Mouse (Mus musculus) heart, embryonic 13.5 days (tissue): Measurements from ENCODE around the gene Hectd1. TPM values are rescaled to one million over a fixed set of nuclear protein-coding genes. Genes with fewer than 3 reads are reported as not detected.
A peak's percentile ranks its signal among the peaks of the same experiment; 100 is the strongest.

Experiments
- ATAC-seq: fragments of 200-750 bp; cut with Nextera tagmentation; 2 replicates; pipeline ENCODE4 v1.8.0; 2017; ENCODE audit warnings: moderate TSS enrichment; ENCODE audit not compliant: insufficient number of reproducible peaks, low FRiP score, low TSS enrichment; ENCODE audit errors: extremely low read depth
- H3K27ac ChIP-seq: fragments of 300-500 bp; sonication (generic); replicated peaks from 2 replicates; pipeline ENCODE4 v1.5.1; 2015; ENCODE audit warnings: moderate library complexity, mild to moderate bottlenecking, inconsistent platforms
- H3K27me3 ChIP-seq: fragments of 300-500 bp; sonication (generic); replicated peaks from 2 replicates; pipeline ENCODE4 v1.6.1; 2015; ENCODE audit warnings: mild to moderate bottlenecking, inconsistent platforms
- H3K36me3 ChIP-seq: fragments of 300-500 bp; sonication (generic); 2 replicates; pipeline ENCODE4 v1.6.1; 2015; ENCODE audit warnings: mild to moderate bottlenecking, inconsistent platforms
- H3K4me1 ChIP-seq: fragments of 300-500 bp; sonication (generic); 2 replicates; pipeline ENCODE4 v1.6.1; 2015; ENCODE audit warnings: inconsistent platforms
- H3K4me2 ChIP-seq: fragments of 300-500 bp; sonication (generic); 2 replicates; pipeline ENCODE4 v1.6.1; 2015; ENCODE audit warnings: inconsistent platforms, mild to moderate bottlenecking, moderate library complexity
- H3K4me3 ChIP-seq: fragments of 300-500 bp; sonication (generic); 2 replicates; pipeline ENCODE4 v1.5.1; 2015; ENCODE audit warnings: moderate library complexity, mild to moderate bottlenecking, inconsistent platforms
- H3K9ac ChIP-seq: fragments of 300-500 bp; sonication (generic); 2 replicates; pipeline ENCODE4 v1.6.1; 2015; ENCODE audit warnings: inconsistent platforms, mild to moderate bottlenecking, moderate library complexity
- H3K9me3 ChIP-seq: fragments of 300-500 bp; sonication (generic); 2 replicates; pipeline ENCODE4 v1.6.1; 2016; ENCODE audit warnings: inconsistent platforms
- WGBS: fragments of 180-500 bp; shearing (Covaris S2); methylation state at CpG from one replicate; pipeline ENCODE4 v1.1.7; 2015; ENCODE audit warnings: mixed read lengths; 5-methylcytosine and 5-hydroxymethylcytosine counted together
- polyA plus RNA-seq: library from polyadenylated mRNA; unstranded; fragments of >200 nt; fragmentation: Nextera tagmentation; extraction: Ambion mirVana; gene quantifications from 2 replicates; pipeline ENCODE4 v1.2.1, GENCODE M21; 2015

Hectd1 gene
- polyA plus RNA-seq, 1 experiment from 2014 or later: 28.7 TPM

DNA sequence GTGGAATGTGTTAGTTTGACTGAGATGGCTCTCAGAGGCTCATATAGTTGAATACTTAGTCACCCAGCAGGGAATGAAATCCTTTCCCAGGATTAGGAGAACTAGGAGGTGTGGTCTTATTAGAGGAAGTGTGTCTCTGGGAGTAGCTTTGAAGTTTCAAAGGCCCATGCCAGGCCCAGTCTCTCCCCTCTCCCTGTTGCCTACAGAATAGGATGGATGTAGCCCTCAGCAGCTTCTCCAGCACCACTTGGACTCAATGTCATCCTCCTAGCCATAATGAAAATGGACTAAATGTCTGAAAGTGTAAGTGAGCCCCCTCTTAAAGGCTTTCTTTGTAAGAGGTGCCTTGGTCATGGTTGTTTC is 72.8 kb downstream of the Hectd1 start:
- no peak for ATAC-seq
- no peak overlapping the region for H3K4me3 ChIP-seq
- no peaks in the 10 kb centered on the region for H3K9me3 ChIP-seq
- no peak overlapping the region for H3K4me2 ChIP-seq
- H3K36me3 ChIP-seq: peaks cover 92% of the 10 kb centered on the region
- H3K4me1 ChIP-seq: no peaks in the 10 kb centered on the region
- H3K27me3 ChIP-seq: no peaks in the 10 kb centered on the region
- H3K9ac ChIP-seq: no peak overlapping the region
- no peak overlapping the region for H3K27ac ChIP-seq

DNA sequence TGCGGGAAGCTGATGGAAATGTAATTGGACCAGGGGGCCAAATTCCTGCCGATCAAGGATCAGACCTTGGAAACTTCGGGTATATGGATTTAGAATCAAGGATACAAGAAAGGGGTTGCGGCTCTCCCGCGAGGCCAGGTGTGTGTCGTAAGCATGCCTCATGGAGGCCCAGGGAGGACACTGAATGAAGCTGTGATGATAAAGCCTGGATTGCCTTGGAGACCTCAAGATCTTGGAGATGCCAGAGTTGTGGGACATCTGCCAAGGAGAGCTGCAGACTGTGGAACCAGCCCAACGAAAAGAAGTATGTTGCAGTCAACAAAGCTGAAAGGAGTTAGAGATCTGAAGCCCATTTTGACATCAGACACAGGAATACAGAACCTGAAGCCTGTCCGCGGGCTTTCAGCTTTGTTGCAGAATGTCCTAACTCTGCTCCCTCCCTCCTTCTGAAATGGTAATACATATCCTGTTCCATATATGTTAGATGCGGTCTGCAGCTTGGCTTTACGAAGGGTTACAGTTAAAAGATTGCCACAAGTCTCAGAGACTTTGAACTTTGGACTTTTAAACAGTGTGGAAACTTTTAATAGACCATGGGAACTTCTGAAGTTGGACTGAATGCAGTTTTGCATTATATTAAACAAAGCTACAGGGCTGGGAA is 73.3 kb downstream of the Hectd1 start:
- ATAC-seq: no peak
- Histone ChIP-seq H3K9me3 (no peaks in the 10 kb centered on the region), H3K27me3 (no peaks in the 10 kb centered on the region), H3K36me3 (peaks cover 92% of the 10 kb centered on the region), H3K9ac (no peak overlapping the region), H3K27ac (no peak overlapping the region), H3K4me2 (no peak overlapping the region), H3K4me3 (no peak overlapping the region), H3K4me1 (no peaks in the 10 kb centered on the region)
- WGBS: 93% methylated on average over 12 of the region's 12 CpGs

DNA sequence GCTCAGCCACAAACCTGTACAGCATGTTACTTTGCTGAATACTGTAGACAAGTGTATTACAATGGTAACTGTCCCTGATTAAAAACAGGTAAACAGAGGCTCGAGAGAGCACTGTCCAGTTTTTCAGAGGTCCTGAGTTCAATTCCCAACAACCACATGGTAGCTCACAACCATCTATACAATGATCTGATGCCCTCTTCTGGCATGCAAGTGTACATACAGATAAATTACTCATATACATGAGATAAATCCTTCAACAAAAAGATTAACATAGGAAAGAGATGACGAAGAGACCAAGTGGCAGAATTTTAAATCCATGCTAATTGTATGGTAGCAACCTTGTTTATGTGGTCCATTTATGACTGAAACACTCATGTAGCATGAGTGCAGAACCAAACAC is 82.0 kb downstream of the Hectd1 start:
- Histone ChIP-seq H3K36me3 (peaks cover 93% of the 10 kb centered on the region), H3K27me3 (no peaks in the 10 kb centered on the region), H3K27ac (no peak overlapping the region), H3K4me2 (no peak overlapping the region), H3K9me3 (no peaks in the 10 kb centered on the region), H3K9ac (no peak overlapping the region), H3K4me3 (no peak overlapping the region), H3K4me1 (no peaks in the 10 kb centered on the region)
- no peak for ATAC-seq
- WGBS: 76% methylated on average over 2 of the region's 2 CpGs

DNA sequence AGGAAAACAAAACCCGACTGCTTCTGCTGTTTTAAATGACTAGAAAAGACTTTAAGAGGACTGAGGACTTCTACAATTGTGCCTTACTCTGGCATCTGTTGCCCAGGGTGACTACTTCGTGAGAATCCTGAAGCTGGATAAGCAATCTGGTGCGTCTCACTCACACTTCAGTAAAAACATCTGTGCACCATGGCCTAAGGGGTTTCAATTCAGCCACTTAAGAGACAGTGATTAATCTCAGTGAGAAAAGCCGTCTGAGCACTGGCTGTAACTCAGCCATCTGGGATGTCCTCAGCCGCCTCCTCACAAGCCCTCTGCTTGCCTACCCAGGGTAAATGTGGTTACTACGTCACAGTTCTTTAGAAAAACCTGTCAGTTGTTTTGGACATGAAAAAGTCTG is 84.4 kb downstream of the Hectd1 start:
- Histone ChIP-seq H3K4me1 (no peaks in the 10 kb centered on the region), H3K27ac (no peak overlapping the region), H3K27me3 (no peaks in the 10 kb centered on the region), H3K9ac (no peak overlapping the region), H3K4me2 (no peak overlapping the region), H3K4me3 (no peak overlapping the region), H3K9me3 (no peaks in the 10 kb centered on the region), H3K36me3 (peaks cover 82% of the 10 kb centered on the region)
- ATAC-seq: no peak
- 53% methylated on average over 6 of the region's 6 CpGs for WGBS

DNA sequence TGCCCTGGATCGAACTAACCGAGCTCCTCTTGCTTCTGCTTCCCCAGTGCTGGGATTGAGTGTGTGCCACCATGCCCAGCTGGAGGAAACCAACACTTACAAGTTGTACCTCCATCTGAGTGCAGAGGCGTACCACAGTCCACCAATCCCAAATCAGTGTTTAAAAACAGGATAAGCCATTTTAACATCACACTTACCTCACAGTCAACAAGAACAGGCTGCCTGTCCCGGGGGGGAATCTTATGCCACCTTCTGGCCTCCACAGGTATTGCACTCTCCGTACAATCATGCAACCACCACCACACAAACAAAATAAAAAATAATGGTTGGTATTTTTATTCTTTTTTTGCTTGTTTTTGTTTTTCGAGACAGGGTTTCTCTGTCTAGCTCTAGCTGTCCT is 87.6 kb downstream of the Hectd1 start:
- Histone ChIP-seq H3K9ac (no peak overlapping the region), H3K4me3 (no peak overlapping the region), H3K27me3 (no peaks in the 10 kb centered on the region), H3K27ac (no peak overlapping the region), H3K4me1 (peaks cover 15% of the 10 kb centered on the region), H3K36me3 (peaks cover 55% of the 10 kb centered on the region), H3K4me2 (no peak overlapping the region), H3K9me3 (no peaks in the 10 kb centered on the region)
- ATAC-seq: no peak
- 84% methylated on average over 6 of the region's 6 CpGs for WGBS

DNA sequence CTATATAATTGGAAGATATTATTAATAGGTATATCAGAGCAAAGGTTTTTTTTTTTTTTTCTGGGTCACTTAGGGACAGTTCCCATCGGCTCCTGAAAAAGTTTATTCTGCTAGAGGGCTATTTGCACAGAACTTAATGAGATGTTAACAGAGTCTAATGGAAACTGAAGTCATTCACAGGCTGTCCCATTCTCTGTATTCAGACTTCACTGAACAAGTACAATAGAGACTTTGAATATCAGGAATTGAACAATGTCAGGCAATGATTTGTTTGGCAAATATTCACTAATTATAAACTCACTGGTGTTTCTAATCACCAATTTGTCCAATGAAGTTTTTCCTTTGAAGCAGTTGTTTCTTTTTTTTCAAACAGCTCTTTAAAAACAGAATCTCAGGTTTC is 92.5 kb downstream of the Hectd1 start:
- no peaks in the 10 kb centered on the region for H3K27me3 ChIP-seq
- no peak overlapping the region for H3K4me2 ChIP-seq
- no peaks in the 10 kb centered on the region for H3K9me3 ChIP-seq
- no peak overlapping the region for H3K4me3 ChIP-seq
- peaks cover 10% of the 10 kb centered on the region for H3K36me3 ChIP-seq
- H3K4me1 ChIP-seq: peaks cover 43% of the 10 kb centered on the region
- no peak overlapping the region for H3K27ac ChIP-seq
- WGBS: 81% methylated on average over 1 of the region's 1 CpGs
- H3K9ac ChIP-seq: no peak overlapping the region
- no peak for ATAC-seq

DNA sequence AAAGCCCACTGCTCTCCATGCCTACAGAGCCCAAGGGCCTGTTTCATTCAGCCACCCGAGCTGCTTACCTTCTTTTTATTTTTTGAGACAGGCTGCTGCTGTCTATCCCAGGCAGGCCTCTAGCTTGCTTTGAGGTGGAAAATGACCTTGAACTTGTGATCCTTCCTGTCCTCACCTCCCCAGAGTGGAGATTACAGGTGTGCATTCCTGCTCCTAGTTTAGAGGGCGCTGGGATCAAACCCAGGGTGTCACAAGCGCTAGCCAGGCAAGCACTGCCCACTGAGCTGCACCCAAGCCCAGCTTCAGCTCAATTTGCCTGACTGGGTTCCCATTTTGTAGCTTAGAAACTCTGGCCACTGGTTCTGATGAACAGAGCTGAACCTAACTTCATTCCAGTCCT is 93.0 kb downstream of the Hectd1 start:
- H3K4me2 ChIP-seq: no peak overlapping the region
- peak overlapping the region; percentile 61 for H3K27ac ChIP-seq
- no peak for ATAC-seq
- peaks cover 6% of the 10 kb centered on the region; the same call in 1 of the 2 replicates for H3K36me3 ChIP-seq
- WGBS: 36% methylated on average over 3 of the region's 3 CpGs
- no peaks in the 10 kb centered on the region for H3K9me3 ChIP-seq
- H3K4me1 ChIP-seq: peaks cover 43% of the 10 kb centered on the region
- no peaks in the 10 kb centered on the region for H3K27me3 ChIP-seq
- H3K9ac ChIP-seq: peak overlapping the region; percentile 45; the same call in 1 of the 2 replicates
- H3K4me3 ChIP-seq: no peak overlapping the region

DNA sequence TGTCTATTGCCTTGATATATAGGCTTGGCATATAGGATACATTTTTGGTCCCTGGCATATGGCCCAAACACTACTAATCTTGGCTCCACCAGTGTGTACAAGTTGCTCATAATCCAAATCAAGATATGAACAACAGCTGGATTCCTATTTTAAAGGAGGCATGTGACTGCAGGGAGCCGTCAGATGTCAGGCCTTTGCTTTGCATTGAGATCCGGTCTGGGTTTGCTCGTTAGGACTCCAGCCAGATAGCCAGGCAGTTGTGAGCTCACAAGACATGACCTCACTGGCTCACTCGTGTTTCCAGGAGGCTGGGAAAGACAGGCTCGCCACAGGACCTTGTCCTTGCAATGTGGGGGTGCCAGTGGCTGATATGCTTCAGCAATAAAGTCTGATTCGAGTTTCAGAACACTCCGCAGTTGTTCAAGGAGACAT is 93.5 kb downstream of the Hectd1 start:
- H3K27me3 ChIP-seq: no peaks in the 10 kb centered on the region
- peak; percentile 55; the same call in 1 of the 2 replicates for ATAC-seq
- no peak overlapping the region for H3K4me3 ChIP-seq
- WGBS: 37% methylated on average over 7 of the region's 7 CpGs
- H3K36me3 ChIP-seq: peaks cover 6% of the 10 kb centered on the region
- no peaks in the 10 kb centered on the region for H3K9me3 ChIP-seq
- peaks cover 43% of the 10 kb centered on the region for H3K4me1 ChIP-seq
- peak overlapping the region; percentile 61 for H3K27ac ChIP-seq
- H3K9ac ChIP-seq: no peak overlapping the region
- no peak overlapping the region for H3K4me2 ChIP-seq

DNA sequence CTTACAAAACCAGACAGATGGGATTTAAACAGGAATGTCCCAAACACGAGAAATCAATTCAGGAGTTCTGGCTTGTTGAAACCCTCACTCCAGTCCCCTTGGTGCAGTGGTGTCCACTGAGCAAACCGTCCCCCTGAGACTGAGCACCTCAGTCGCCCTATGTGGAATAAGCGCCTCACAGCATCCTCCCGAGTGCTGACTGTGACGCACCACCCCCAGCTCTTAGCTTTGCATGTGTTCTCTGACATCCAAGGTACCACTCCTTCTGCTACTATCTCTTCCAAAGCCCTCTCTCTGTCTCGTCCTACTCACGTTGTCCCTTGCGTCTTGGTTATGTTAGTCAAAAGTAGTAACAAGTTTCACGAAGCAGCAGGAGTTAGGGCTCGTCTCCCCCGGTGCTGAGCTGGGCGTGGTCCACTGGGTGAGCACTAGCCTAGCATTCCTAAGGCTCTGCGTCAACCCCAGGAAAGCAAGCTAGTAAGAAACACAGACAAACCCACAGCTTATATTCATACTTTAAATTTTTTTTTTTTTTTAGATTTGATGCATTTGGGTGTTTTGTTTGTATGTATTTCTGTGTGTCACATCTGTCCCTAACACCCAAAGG is 94.6 kb downstream of the Hectd1 start:
- peak overlapping the region; percentile 61 for H3K27ac ChIP-seq
- no peak overlapping the region for H3K9ac ChIP-seq
- no peaks in the 10 kb centered on the region for H3K27me3 ChIP-seq
- ATAC-seq: no peak
- H3K4me3 ChIP-seq: no peak overlapping the region
- H3K4me1 ChIP-seq: peaks cover 48% of the 10 kb centered on the region
- peak overlapping the region; percentile 20; the same call in 1 of the 2 replicates for H3K4me2 ChIP-seq
- H3K9me3 ChIP-seq: no peaks in the 10 kb centered on the region
- peaks cover 10% of the 10 kb centered on the region for H3K36me3 ChIP-seq
- 59% methylated on average over 14 of the region's 14 CpGs for WGBS

DNA sequence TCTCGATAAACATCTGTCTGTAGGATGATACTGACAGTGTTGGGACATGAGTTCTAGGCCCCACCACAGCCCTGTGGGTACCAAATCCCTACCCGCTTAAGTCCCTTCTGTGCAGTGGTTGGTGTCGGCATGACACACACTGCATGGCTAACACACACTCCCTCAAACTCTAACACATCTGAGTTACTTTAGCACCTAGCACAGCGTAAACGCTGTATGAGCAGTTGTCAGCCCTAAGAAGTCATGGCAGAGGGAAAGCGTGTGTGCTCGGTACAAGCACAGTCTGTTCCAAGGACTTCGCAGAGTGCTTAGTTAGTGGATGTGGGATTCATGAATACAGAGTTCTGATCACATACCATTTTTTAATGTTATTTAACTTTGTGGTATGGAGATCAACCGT is 99.5 kb downstream of the Hectd1 start:
- Histone ChIP-seq H3K36me3 (peaks cover 16% of the 10 kb centered on the region), H3K4me2 (no peak overlapping the region), H3K27ac (peak overlapping the region; percentile 91), H3K4me3 (no peak overlapping the region), H3K9ac (0 out of 2 replicates have a peak overlapping the region, but pooled peaks have one; percentile 34), H3K4me1 (peaks cover 30% of the 10 kb centered on the region), H3K27me3 (no peaks in the 10 kb centered on the region), H3K9me3 (no peaks in the 10 kb centered on the region)
- WGBS: 91% methylated on average over 9 of the region's 9 CpGs
- no peak for ATAC-seq

DNA sequence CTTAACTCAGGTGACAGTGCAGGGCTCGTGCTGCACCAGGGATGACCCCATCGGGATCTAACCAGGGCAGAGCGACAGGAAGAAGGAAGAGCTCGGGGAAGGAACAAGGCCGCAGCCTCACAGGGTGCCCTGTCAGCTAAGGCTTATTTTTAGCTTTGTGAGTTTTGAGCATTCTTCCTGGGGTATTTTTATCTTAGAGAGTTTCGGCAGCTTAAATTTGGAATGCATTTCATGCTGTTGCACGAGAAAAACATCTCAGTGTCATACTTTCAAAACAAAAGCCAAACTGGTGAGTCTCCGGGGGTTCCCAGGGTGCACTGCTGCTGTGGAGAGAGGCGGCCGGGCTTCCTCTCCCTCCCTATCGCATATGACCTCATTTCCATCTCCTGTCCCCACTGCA is 100.3 kb downstream of the Hectd1 start:
- Histone ChIP-seq H3K27ac (peak overlapping the region; percentile 91), H3K4me3 (no peak overlapping the region), H3K9ac (peak overlapping the region; percentile 58), H3K9me3 (no peaks in the 10 kb centered on the region), H3K27me3 (no peaks in the 10 kb centered on the region), H3K4me1 (peaks cover 23% of the 10 kb centered on the region), H3K36me3 (peaks cover 21% of the 10 kb centered on the region), H3K4me2 (peak overlapping the region; percentile 49)
- WGBS: 27% methylated on average over 11 of the region's 11 CpGs
- no peak for ATAC-seq

DNA sequence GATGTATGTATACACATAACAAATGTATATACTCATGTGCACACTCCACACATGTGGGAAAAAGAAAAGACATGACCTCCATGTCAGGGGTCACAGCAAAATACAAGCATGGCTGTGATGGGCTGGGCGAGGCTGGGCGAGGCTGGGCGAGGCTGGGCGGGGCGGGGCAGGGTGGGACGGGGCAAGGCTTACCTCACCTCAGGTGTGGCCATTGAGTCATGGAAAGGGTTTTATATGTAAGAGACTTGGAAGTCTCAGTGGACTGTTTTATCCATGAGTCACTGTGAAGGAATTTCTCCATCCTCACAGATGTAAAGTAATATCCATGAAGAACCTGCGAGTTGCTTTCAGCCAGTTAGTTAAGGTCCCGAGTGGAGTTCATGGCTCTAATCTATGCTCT is 107.5 kb downstream of the Hectd1 start:
- no peaks in the 10 kb centered on the region for H3K9me3 ChIP-seq
- H3K9ac ChIP-seq: no peak overlapping the region
- 87% methylated on average over 8 of the region's 8 CpGs for WGBS
- H3K4me1 ChIP-seq: peaks cover 5% of the 10 kb centered on the region; the same call in 1 of the 2 replicates
- H3K27me3 ChIP-seq: no peaks in the 10 kb centered on the region
- peaks cover 49% of the 10 kb centered on the region for H3K36me3 ChIP-seq
- H3K27ac ChIP-seq: no peak overlapping the region
- no peak for ATAC-seq
- H3K4me3 ChIP-seq: no peak overlapping the region
- no peak overlapping the region for H3K4me2 ChIP-seq
